Mouse (Mus musculus) left cerebral cortex, postnatal 25 days (tissue): ENCODE data around the gene Iqsec3. TPM values are rescaled to one million over a fixed set of nuclear protein-coding genes. Genes with fewer than 3 reads are reported as not detected.

Source experiments
- DNase-seq, 2 experiments: peaks; one replicate each; pipeline ENCODE4 v3.0.0; 2022; ENCODE audit warnings: low spot score in 2 of 2, mixed read lengths in 1 of 2
- intact Hi-C: fragments of 180-260 bp; cut with DNase I; formaldehyde crosslinking; loops from one replicate; pipeline ENCODE4 v1.15.1; 2025
- microRNA-seq, 2 experiments: library from miRNA; unstranded; fragments of <30 nt; microRNA quantifications; one replicate each; pipeline ENCODE4 v1.2.0; 2022
- total RNA-seq, 2 experiments: library from RNA; stranded (reverse); gene quantifications; 2 replicates each; pipeline ENCODE4 v1.2.3; 2021

Iqsec3 gene
- total RNA-seq, 2 experiments from 2014 or later, result 97.6 to 98.3 TPM

- intact Hi-C loops, result loop anchor here (10.0 kb wide), 1 partner anchor 55 kb away; no protein-coding TSS in a partner anchor
- DNase-seq, result peak in 1 of 2 experiments; percentile 40
Measured at GRCm38 (mm10) chr6:121329848-121330508, 143.5 kb downstream of the Iqsec3 start.

DNA sequence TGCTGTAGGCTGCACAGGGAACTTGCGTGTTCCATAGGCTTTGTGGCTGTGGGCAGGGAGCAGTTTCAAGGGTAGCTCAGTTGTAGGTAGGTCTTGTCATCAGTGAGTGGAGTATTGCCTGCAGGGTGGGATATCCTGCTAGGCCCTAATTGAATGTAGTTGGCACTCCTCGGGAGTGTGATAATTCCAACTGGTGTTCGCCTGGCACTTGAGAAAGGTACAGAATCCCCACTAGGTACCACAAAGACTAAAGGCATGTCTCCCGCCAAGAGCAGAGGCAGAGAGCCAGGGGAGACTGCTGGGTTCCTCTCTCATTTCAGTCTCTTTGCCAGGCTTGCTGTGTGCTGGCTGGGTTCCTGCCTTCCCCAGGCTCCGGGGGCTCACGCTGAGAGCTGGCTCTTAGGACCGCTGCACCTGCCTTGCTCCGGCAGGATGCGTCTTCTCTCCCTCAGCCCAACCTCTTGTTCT lies 145.0 kb downstream of the Iqsec3 start:
- intact Hi-C loops, result no loop called here
- peak in 1 of 2 experiments; percentile 39 for DNase-seq

GRCm38 (mm10) chr6:121326486-121327069 lies 146.9 kb downstream of the Iqsec3 start:
- intact Hi-C loops, result no loop called here
- DNase-seq, result no peak

GRCm38 (mm10) chr6:121325740-121326139 lies 147.7 kb downstream of the Iqsec3 start:
- intact Hi-C loops, result no loop called here
- DNase-seq, result no peak

- DNase-seq, result no peak
- intact Hi-C loops, result no loop called here
Measured at GRCm38 (mm10) chr6:121325298-121325697, 148.2 kb downstream of the Iqsec3 start.

Small RNA genes lying within 50 kb of the gene (microRNA-seq; reads per million reads assigned to microRNA genes)
- 0 reads per million in 2 experiments for gene Gm24855

Other genes with a start within 250 kb of the Iqsec3 start
- gene Usp18, start 227.8 kb downstream of the Iqsec3 start, total RNA-seq, result 1 to 10 TPM in 1 of 2 experiments, under 1 TPM in 1; 0.39 to 1.1 TPM
- gene Slc6a13, start 173.5 kb downstream of the Iqsec3 start, total RNA-seq, result 10 to 100 TPM; 12.5 to 20.7 TPM
- 1 to 10 TPM in 1 of 2 experiments, under 1 TPM in 1; 0.89 to 1.1 TPM for gene Slc6a12, start 130.6 kb downstream of the Iqsec3 start, total RNA-seq
- gene A2m, start 161.7 kb upstream of the Iqsec3 start, total RNA-seq, result 1 to 10 TPM; 2.6 to 3.0 TPM